Mouse (Mus musculus) CH12.LX (cell line): ENCODE results near the gene Btbd7. TPM values are rescaled to one million over a fixed set of nuclear protein-coding genes. Genes with fewer than 3 reads are reported as not detected.

Source experiments
- DNase-seq: peaks from one replicate; pipeline ENCODE4 v3.0.0-alpha.2; 2013; ENCODE audit errors: extremely low read depth
- H3K27ac ChIP-seq: 2 replicates; pipeline ENCODE4 v1.5.1; 2012; ENCODE audit warnings: low read depth, mild to moderate bottlenecking, control low read depth, moderate library complexity; ENCODE audit not compliant: insufficient read depth
- H3K27me3 ChIP-seq: replicated peaks from 2 replicates; pipeline ENCODE3; 2012; ENCODE audit warnings: inconsistent platforms
- H3K36me3 ChIP-seq, 2 experiments: replicated peaks in 1 of 2; 2 replicates each; pipeline versions ENCODE3 to v1.6.1; 2012; ENCODE audit warnings: inconsistent platforms in 1 of 2, low read length in 1 of 2, mild to moderate bottlenecking in 1 of 2, mixed read lengths in 1 of 2, moderate library complexity in 1 of 2; ENCODE audit not compliant: control insufficient read depth in 1 of 2, insufficient read depth in 1 of 2
- H3K4me1 ChIP-seq, 2 experiments: 2 replicates each; pipeline ENCODE4 v1.6.1; 2012; ENCODE audit warnings: inconsistent platforms in 1 of 2, moderate library complexity in 1 of 2; ENCODE audit not compliant: insufficient read depth in 2 of 2, control insufficient read depth in 1 of 2
- H3K4me2 ChIP-seq: 2 replicates; pipeline ENCODE4 v1.6.1; 2012; ENCODE audit warnings: low read depth, mild to moderate bottlenecking, control low read depth; ENCODE audit not compliant: poor library complexity, insufficient read depth, severe bottlenecking
- H3K4me3 ChIP-seq, 3 experiments: fragments of 150-350 bp in 1 of 3; sonication (generic) in 1 of 3; replicated peaks in 1 of 3; 2 replicates each; pipeline versions ENCODE3 to v1.5.1; 2011 to 2012; ENCODE audit warnings: low read depth in 2 of 3, low read length in 2 of 3, mild to moderate bottlenecking in 2 of 3, moderate library complexity in 2 of 3, control low read depth in 1 of 3, improper control_type of control experiment in 1 of 3, inconsistent platforms in 1 of 3, mixed read lengths in 1 of 3; ENCODE audit not compliant: poor library complexity in 1 of 3
- H3K79me2 ChIP-seq: replicated peaks from 2 replicates; pipeline ENCODE4 v1.6.1; 2012; ENCODE audit warnings: mild to moderate bottlenecking, moderate library complexity; ENCODE audit not compliant: control insufficient read depth, poor library complexity, insufficient read depth, severe bottlenecking; ENCODE audit errors: extremely low read depth
- H3K9ac ChIP-seq: 2 replicates; pipeline ENCODE4 v1.6.1; 2012; ENCODE audit warnings: low read depth, mild to moderate bottlenecking, control low read depth, moderate library complexity; ENCODE audit not compliant: insufficient read depth
- H3K9me3 ChIP-seq: replicated peaks from 2 replicates; pipeline ENCODE3; 2012; ENCODE audit warnings: low read length, inconsistent platforms, mixed read lengths
- CHD1 ChIP-seq: IDR thresholded peaks from 2 replicates; pipeline ENCODE4 v1.6.1; 2012; ENCODE audit warnings: low read depth, low read length, improper control_type of control experiment, inconsistent platforms
- CHD2 ChIP-seq: IDR thresholded peaks from 2 replicates; pipeline ENCODE4 v1.6.1; 2011; ENCODE audit warnings: low read length, improper control_type of control experiment
- CTCF ChIP-seq, 2 experiments: IDR thresholded peaks in 1 of 2; conservative IDR thresholded peaks in 1 of 2; 2 replicates each; pipeline ENCODE4 v1.5.1; 2011 to 2012; ENCODE audit warnings: low read depth in 2 of 2, low read length in 2 of 2, improper control_type of control experiment in 1 of 2, inconsistent platforms in 1 of 2, mild to moderate bottlenecking in 1 of 2, moderate library complexity in 1 of 2
- ETS1 ChIP-seq: conservative IDR thresholded peaks from 2 replicates; pipeline ENCODE4 v1.6.1; 2012; ENCODE audit warnings: low read depth, mild to moderate bottlenecking, inconsistent platforms, low read length, improper control_type of control experiment, moderate library complexity
- HCFC1 ChIP-seq: IDR thresholded peaks from 2 replicates; pipeline ENCODE4 v1.6.1; 2012; ENCODE audit warnings: low read depth, mild to moderate bottlenecking, inconsistent platforms, low read length, improper control_type of control experiment
- IRF4 ChIP-seq: IDR thresholded peaks from 2 replicates; pipeline ENCODE4 v1.6.1; 2014; ENCODE audit warnings: low read depth, mild to moderate bottlenecking, inconsistent platforms, low read length, improper control_type of control experiment
- KAT2A ChIP-seq: IDR thresholded peaks from 2 replicates; pipeline ENCODE4 v1.6.1; 2012; ENCODE audit warnings: low read length, improper control_type of control experiment, inconsistent platforms; ENCODE audit not compliant: insufficient replicate concordance
- MAFK ChIP-seq: IDR thresholded peaks from 2 replicates; pipeline ENCODE4 v1.6.1; 2011; ENCODE audit warnings: low read length, improper control_type of control experiment; ENCODE audit not compliant: insufficient replicate concordance
- MAX ChIP-seq: IDR thresholded peaks from 2 replicates; pipeline ENCODE4 v1.6.1; 2011; ENCODE audit warnings: low read length, improper control_type of control experiment
- MAZ ChIP-seq: IDR thresholded peaks from 2 replicates; pipeline ENCODE4 v1.6.1; 2012; ENCODE audit warnings: low read depth, mild to moderate bottlenecking, inconsistent platforms, low read length, improper control_type of control experiment, moderate library complexity
- MEF2A ChIP-seq: IDR thresholded peaks from 2 replicates; pipeline ENCODE4 v1.6.1; 2014; ENCODE audit warnings: low read depth, mild to moderate bottlenecking, inconsistent platforms, low read length, improper control_type of control experiment, borderline replicate concordance
- MXI1 ChIP-seq: IDR thresholded peaks from 2 replicates; pipeline ENCODE4 v1.6.1; 2011; ENCODE audit warnings: mild to moderate bottlenecking, low read depth, low read length, improper control_type of control experiment
- MYC ChIP-seq: IDR thresholded peaks from 2 replicates; pipeline ENCODE4 v1.6.1; 2011; ENCODE audit warnings: low read depth, mild to moderate bottlenecking, improper control_type of control experiment, low read length
- NELFE ChIP-seq: IDR thresholded peaks from 2 replicates; pipeline ENCODE4 v1.6.1; 2011; ENCODE audit warnings: low read depth, low read length, improper control_type of control experiment
- NRF1 ChIP-seq: IDR thresholded peaks from 2 replicates; pipeline ENCODE4 v1.6.1; 2014; ENCODE audit warnings: low read depth, mild to moderate bottlenecking, inconsistent platforms, low read length, improper control_type of control experiment, moderate library complexity
- PAX5 ChIP-seq: IDR thresholded peaks from 2 replicates; pipeline ENCODE4 v1.6.1; 2012; ENCODE audit warnings: low read length, inconsistent platforms, mixed read lengths
- POLR2A ChIP-seq: IDR thresholded peaks from 2 replicates; pipeline ENCODE4 v1.6.1; 2011; ENCODE audit warnings: low read depth, mild to moderate bottlenecking, improper control_type of control experiment, low read length
- RAD21 ChIP-seq: IDR thresholded peaks from 2 replicates; pipeline ENCODE4 v1.6.1; 2011; ENCODE audit warnings: low read depth, mild to moderate bottlenecking, low read length, improper control_type of control experiment, moderate library complexity
- RCOR1 ChIP-seq: conservative IDR thresholded peaks from 2 replicates; pipeline ENCODE4 v1.6.1; 2012; ENCODE audit warnings: low read depth, mild to moderate bottlenecking, inconsistent platforms, low read length, improper control_type of control experiment
- SIN3A ChIP-seq: IDR thresholded peaks from 2 replicates; pipeline ENCODE4 v1.6.1; 2012; ENCODE audit warnings: low read length, improper control_type of control experiment, inconsistent platforms
- SMC3 ChIP-seq: IDR thresholded peaks from 2 replicates; pipeline ENCODE4 v1.6.1; 2011; ENCODE audit warnings: low read depth, low read length, improper control_type of control experiment
- TCF12 ChIP-seq: IDR thresholded peaks from 2 replicates; pipeline ENCODE4 v1.6.1; 2014; ENCODE audit warnings: low read depth, mild to moderate bottlenecking, inconsistent platforms, low read length, improper control_type of control experiment
- USF1 ChIP-seq: IDR thresholded peaks from 2 replicates; pipeline ENCODE4 v1.6.1; 2014; ENCODE audit warnings: low read depth, mild to moderate bottlenecking, inconsistent platforms, low read length, improper control_type of control experiment
- USF2 ChIP-seq: conservative IDR thresholded peaks from 2 replicates; pipeline ENCODE4 v1.6.1; 2011; ENCODE audit warnings: low read depth, low read length, improper control_type of control experiment
- ZC3H11A ChIP-seq: IDR thresholded peaks from 2 replicates; pipeline ENCODE4 v1.6.1; 2012; ENCODE audit warnings: low read depth, mild to moderate bottlenecking, inconsistent platforms, low read length, improper control_type of control experiment
- ZKSCAN1 ChIP-seq: IDR thresholded peaks from 2 replicates; pipeline ENCODE4 v1.6.1; 2012; ENCODE audit warnings: low read depth, inconsistent platforms, low read length, improper control_type of control experiment, borderline replicate concordance
- ZMIZ1 ChIP-seq: IDR thresholded peaks from 2 replicates; pipeline ENCODE4 v1.6.1; 2012; ENCODE audit warnings: low read depth, mild to moderate bottlenecking, inconsistent platforms, low read length, improper control_type of control experiment
- dilution Hi-C: fragments of 300-500 bp; cut with MboI; formaldehyde crosslinking; loops from 2 replicates; pipeline ENCODE4 v1.14.3; 2020; ENCODE audit warnings: low sequenced_read_pairs; ENCODE audit not compliant: extremely low pct_unique_long_range_greater_than_20kb, extremely low pct_ligation_motif_present
- in situ Hi-C: fragments of 300-500 bp; cut with MboI; formaldehyde crosslinking; loops from 3 replicates; pipeline ENCODE4 v1.14.3; 2019; ENCODE audit warnings: low sequenced_read_pairs, low pct_ligation_motif_present, low pct_unique_long_range_greater_than_20kb, mixed read lengths
- polyA plus RNA-seq: library from polyadenylated mRNA; unstranded; fragments of >175 nt; gene quantifications from 2 replicates; pipeline ENCODE4 v1.2.1, GENCODE M21; 2012; ENCODE audit warnings: low read depth; ENCODE audit not compliant: insufficient read length
- total RNA-seq, 2 experiments: library from RNA; depleted of rRNA; stranded (reverse); fragments of 300-350 nt in 1 of 2; fragments of >200 nt in 1 of 2; gene quantifications; 2 replicates each; pipeline ENCODE4 v1.2.3; 2012 to 2014

Btbd7 gene
- total and polyA plus RNA-seq, 3 experiments, result 3.6 to 7.2 (median 5.1) TPM

DNA sequence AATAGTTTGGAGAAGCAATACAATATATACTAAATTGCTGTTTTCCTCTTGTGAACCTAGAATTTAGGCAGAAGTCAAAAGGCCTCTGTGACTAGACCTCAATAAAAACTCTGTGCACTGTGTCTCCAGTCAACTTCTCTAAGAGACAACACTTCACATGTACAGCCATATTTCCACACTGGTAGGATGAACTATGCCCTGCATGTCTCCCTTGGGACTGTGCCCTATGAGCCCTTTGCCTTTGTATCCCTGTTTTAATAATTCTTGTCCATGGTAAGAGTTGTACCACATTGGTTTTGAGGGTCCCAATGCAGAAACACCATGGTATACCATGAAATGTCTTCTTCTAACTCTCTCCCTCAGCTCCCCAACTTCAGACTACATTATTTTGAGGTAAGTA is 17.5 kb downstream of the Btbd7 start:
- no peak overlapping the region for H3K4me3 ChIP-seq
- 0 out of 2 replicates have a peak, but pooled peaks cover 2% of the 10 kb centered on the region for H3K79me2 ChIP-seq
- H3K27me3 ChIP-seq, result no peaks in the 10 kb centered on the region
- no peak for DNase-seq
- H3K9ac ChIP-seq, result no peak overlapping the region
- H3K4me2 ChIP-seq, result no peak overlapping the region
- dilution Hi-C loops, result no loop called here
- no peak overlapping the region for H3K27ac ChIP-seq
- H3K4me1 ChIP-seq, result no peaks in the 10 kb centered on the region
- H3K9me3 ChIP-seq, result no peaks in the 10 kb centered on the region
- in situ Hi-C loops, result no loop called here
- TF ChIP-seq MEF2A (no peak), RAD21 (no peak), ZMIZ1 (no peak), ZC3H11A (no peak), CHD2 (no peak), SMC3 (no peak), KAT2A (no peak), MAZ (no peak), TCF12 (no peak), MAFK (no peak), CHD1 (no peak), CTCF (conservative IDR thresholded peaks at IDR 0.05 in 1 of 2, IDR thresholded peaks at IDR 0.05 in 1 of 2; ENCODE audit: low read depth in 2 of 2, low read length in 2 of 2) (no peak), POLR2A (no peak), SIN3A (no peak), PAX5 (no peak), ZKSCAN1 (no peak), MXI1 (no peak), HCFC1 (no peak), USF1 (no peak), MAX (no peak)
- TF ChIP-seq, all 38 proteins: peak for 0
- H3K36me3 ChIP-seq, result peaks cover 0 to 2% of the 10 kb centered on the region in 2 experiments

- dilution Hi-C loops, result no loop called here
- Histone ChIP-seq H3K27me3 (no peaks in the 10 kb centered on the region), H3K4me2 (no peak overlapping the region), H3K79me2 (no peaks in the 10 kb centered on the region)
- no peak for TF ChIP-seq ZMIZ1
- TF ChIP-seq KAT2A, result no peak
- no peak for TF ChIP-seq MYC
- no peak for TF ChIP-seq MEF2A
- no peak for TF ChIP-seq IRF4
- TF ChIP-seq MAFK, result no peak
- TF ChIP-seq CHD2, result no peak
- no peak for TF ChIP-seq CTCF (conservative IDR thresholded peaks at IDR 0.05 in 1 of 2, IDR thresholded peaks at IDR 0.05 in 1 of 2; ENCODE audit: low read depth in 2 of 2, low read length in 2 of 2)
- TF ChIP-seq NRF1, result no peak
- TF ChIP-seq NELFE, result no peak
- no peak for TF ChIP-seq ETS1
- TF ChIP-seq PAX5, result no peak
- TF ChIP-seq CHD1, result no peak
- no peak for TF ChIP-seq TCF12
- no peak for TF ChIP-seq RCOR1
- TF ChIP-seq USF1, result no peak
- no peak for TF ChIP-seq MAX
- TF ChIP-seq USF2, result no peak
- no peak for TF ChIP-seq SIN3A
- TF ChIP-seq, all 38 proteins: peak for 0
- no peaks in the 10 kb centered on the region for H3K9me3 ChIP-seq
- no peak overlapping the region for H3K9ac ChIP-seq
- H3K4me3 ChIP-seq, result no peak overlapping the region
- peaks cover 0 to 5% of the 10 kb centered on the region in 2 experiments; a peak in 1 of 4 replicates for H3K4me1 ChIP-seq
- no peak for DNase-seq
- no peak overlapping the region for H3K27ac ChIP-seq
- in situ Hi-C loops, result no loop called here
- H3K36me3 ChIP-seq, result peaks cover 0 to 16% of the 10 kb centered on the region in 2 experiments
Observed at GRCm38 (mm10) chr12:102838271-102838670, 40.0 kb downstream of the Btbd7 start.
